Mouse (Mus musculus) lung, adult 18-20 months (tissue): ENCODE measurements around the gene Pkp4.
"Not testable (repeated sequence)": the region's sequence is repeated elsewhere in the genome, so short reads cannot be mapped to it uniquely, and the experiment has no call there.

ENCODE experiments used
- DNase-seq, 2 experiments: peaks; one replicate each; pipeline ENCODE4 v3.0.0; 2022; ENCODE audit warnings: mixed read lengths in 2 of 2

The Pkp4 gene

GRCm38 (mm10) chr2:59383852-59384776 is 223.5 kb downstream of the Pkp4 start:
- no peak for DNase-seq

DNA sequence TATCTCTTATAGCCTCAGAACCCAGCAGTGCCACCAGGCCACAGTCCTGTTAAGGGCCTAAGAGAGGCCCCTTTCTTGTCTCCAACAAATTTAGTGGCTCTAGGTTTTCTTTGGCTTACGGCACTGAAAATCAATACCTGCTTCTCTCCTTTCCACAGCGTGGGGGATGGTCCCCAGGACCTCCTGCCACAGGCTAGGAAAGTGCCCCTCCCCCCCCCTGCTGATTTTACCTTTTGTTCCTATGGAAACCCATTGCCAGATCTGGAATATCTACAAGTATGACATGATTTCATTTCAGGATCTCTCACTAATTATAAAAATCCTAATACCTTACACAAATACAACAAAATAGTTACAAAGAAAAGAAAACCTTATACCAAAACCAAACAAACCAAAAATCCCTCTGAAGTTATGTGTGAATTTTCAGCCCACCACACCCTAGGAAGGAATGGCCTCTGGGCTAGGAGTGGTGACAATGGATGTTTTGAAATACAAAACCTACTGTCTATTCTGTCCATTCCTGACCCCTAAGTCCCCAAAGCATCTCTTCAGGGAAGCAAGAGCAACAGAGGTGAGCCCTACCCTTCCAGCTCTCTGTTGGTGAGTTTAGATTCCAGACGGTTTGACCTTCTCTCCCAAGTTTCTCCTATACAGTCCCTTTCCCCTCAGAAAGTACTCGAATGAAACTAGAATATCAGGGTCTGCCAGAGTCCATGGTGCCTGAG is 224.7 kb downstream of the Pkp4 start:
- DNase-seq: no peak

GRCm38 (mm10) chr2:59389971-59390370 is 229.3 kb downstream of the Pkp4 start:
- DNase-seq: no peak

- DNase-seq: no peak
Measured at GRCm38 (mm10) chr2:59393177-59393576, 232.5 kb downstream of the Pkp4 start.

DNA sequence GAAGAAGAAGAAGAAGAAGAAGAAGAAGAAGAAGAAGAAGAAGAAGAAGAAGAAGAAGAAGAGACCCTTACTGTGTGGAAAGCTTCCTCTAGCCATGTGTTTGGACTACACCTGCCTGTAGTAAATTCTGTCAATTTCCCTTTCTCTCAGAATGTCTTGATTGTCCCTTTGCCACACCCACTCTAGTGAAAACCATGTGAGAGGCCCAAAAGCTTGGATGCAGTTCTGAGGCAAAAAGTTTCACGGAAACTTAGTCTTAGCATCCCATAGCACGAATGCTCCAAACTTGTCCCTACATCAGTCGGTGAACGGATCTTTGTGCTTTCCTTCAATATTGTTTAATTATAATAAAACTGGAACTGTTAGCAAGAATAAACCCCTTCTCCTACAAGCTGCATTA is 234.0 kb downstream of the Pkp4 start:
- no peak for DNase-seq

DNA sequence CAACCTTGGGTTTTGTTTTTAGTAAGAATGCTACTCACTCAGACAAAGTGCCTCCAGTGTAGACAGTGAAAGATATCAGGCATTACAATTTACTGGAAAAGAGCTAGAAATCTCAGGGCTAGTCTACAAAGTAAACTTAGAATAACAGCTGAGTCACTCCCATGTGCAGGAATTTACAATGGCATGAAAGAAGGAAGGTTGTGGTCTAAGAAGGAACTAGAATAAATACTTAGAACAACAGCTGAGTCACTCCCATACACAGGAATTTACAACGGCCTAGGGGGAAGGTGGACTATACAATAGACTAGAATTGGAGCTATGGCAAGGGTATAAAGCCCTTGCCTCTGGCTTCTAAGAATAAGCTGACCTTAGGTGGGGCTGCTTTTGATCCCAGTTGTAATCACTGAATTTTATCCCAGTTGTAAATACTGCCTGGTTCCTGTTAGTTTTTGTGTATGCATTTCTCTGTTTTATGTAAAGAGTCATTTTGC is 234.6 kb downstream of the Pkp4 start:
- not testable (repeated sequence) for DNase-seq

GRCm38 (mm10) chr2:59396555-59396954 is 235.9 kb downstream of the Pkp4 start:
- no peak for DNase-seq

DNA sequence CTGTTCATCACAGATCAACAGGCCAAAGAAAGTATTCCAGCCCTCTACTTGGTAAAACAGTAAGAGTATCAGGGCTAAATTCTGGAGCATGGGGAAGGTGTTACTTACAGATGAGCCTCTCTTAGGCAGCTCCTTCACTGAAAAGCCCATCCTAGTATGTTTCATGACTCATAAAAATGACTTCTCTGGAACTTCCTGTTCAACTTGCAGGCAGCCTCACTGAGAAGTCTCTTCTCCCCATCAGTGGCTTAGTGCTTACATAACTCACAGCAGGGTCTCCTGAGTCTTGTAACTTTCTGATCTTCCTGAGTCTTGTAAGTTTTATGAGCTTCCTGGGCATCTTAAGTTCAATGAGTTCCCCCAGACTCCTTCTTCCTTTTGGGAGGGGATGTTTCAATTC is 236.9 kb downstream of the Pkp4 start:
- DNase-seq: no peak

DNA sequence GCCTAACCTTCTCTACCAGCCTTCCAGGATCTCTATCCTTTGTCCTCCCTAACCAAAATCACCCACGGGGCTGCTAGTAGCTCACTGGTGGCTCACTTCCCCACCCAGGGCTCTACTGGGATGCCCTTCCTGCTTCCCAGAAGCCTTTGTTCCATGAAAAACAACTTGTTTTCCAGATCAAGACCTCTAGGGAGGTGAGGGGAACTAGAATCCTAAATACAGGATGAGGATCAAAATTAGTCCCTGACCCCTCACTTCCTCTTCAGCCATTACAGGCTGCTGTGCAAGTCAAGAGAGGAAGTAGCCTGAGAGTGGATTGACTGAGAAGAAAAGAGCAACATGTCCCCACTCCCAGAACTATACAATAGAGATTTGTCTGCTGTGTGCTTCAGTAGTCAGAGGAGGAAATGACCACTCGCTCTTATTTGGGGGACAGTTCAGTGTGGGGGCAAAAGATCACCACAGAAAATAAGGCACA is 240.3 kb downstream of the Pkp4 start:
- DNase-seq: no peak

DNA sequence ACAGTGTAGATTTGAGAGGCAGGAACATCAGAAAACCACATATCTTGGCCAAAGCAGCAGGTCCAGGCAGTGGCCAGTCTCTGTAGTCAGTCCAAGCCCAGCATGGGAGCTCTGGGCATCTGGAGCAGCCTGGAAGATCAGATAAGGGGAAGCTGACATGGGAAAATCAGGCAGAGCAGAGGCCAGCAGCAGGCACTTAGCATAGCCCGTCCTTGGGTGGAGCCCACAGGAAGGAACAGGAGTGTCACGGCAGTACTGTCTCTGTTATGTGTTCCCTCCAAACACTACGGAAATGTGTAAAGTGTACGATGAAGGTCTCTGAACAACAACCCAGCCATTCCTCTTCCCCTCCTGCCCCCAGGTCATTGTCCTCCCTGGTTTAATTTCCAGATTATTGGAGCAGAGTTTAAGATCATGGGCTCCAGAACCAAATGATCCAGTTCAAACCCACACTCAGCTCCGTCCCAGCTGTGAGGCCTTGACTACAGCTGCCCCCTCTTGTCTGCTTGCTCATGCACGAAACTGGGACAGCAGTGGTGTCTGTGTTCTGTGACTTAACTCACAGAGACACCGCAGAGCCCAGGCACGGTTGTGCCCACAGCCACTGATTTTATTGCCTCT is 241.3 kb downstream of the Pkp4 start:
- DNase-seq: peak; percentile 80 to 82

DNA sequence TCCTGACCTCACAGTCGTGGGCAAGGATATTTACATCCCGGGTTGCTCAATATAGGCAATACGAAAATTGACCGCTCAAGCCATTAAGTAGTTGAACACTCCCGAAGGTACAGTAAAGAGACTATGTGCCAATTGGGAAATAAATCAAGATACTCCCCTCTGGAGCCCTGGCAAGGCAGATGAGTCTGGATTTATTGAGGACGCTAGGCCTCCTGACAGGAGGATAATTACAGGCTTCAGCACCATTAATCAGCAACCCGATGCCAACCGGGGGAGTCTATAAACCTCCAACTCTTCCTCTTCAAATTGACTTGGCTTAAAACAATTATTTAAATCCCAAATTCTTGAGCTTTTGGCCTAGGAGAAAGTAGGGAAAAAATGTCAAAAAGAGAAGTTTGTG is 243.4 kb downstream of the Pkp4 start:
- DNase-seq: no peak
